21 mouse cellular contexts compared by ENCODE assay signal in genomic region chr6:142458010-142458409, GRCm38 (mm10). TPM values are rescaled to one million over a fixed set of nuclear protein-coding genes. Genes with fewer than 3 reads are reported as not detected.
A peak's percentile ranks its signal among the peaks of the same experiment; 100 is the strongest.
DNase-seq lines count a peak whose midpoint lies in the region; ATAC-seq and TF ChIP-seq lines count a peak whose summit lies in the region.
"Had no signal": no experiment of that assay in that cellular context is flagged by ENCODE, and none has a peak within 500 bp of the region (broad histone marks: within the 10 kb centered on the region; RNA-seq: fewer than 3 reads in every experiment).

No protein-coding gene starts in this region.

- no peaks in the 10 kb centered on the region for H3K4me1 ChIP-seq in stomach, embryonic 15.5 days
- 0 out of 2 replicates have a peak, but pooled peaks cover 2% of the 10 kb centered on the region for H3K4me1 ChIP-seq in stomach, postnatal 0 days (replicated peaks; ENCODE audit: control insufficient read depth, insufficient read depth)
- H3K4me1 ChIP-seq in hindbrain, embryonic 14.5 days (replicated peaks; ENCODE audit: control insufficient read depth, insufficient read depth, low read length), result no peaks in the 10 kb centered on the region; the same call in 1 of the 2 replicates
- H3K4me1 ChIP-seq in midbrain, embryonic 16.5 days (ENCODE audit: control insufficient read depth, insufficient read depth, low read length), result peaks cover 11% of the 10 kb centered on the region
- H3K4me1 ChIP-seq: embryonic facial prominence, embryonic 13.5 days; limb, embryonic 15.5 days had no signal

- H3K27me3 ChIP-seq in stomach, embryonic 15.5 days (replicated peaks), result no peaks in the 10 kb centered on the region
- H3K27me3 ChIP-seq in stomach, postnatal 0 days (ENCODE audit: control insufficient read depth, insufficient read depth, low read length), result no peaks in the 10 kb centered on the region
- H3K27me3 ChIP-seq in hindbrain, embryonic 14.5 days (ENCODE audit: control insufficient read depth, insufficient read depth, low read length), result no peaks in the 10 kb centered on the region
- no peaks in the 10 kb centered on the region for H3K27me3 ChIP-seq in midbrain, embryonic 16.5 days (ENCODE audit: control insufficient read depth, insufficient read depth, low read depth, low read length)
- H3K27me3 ChIP-seq: embryonic facial prominence, embryonic 13.5 days; limb, embryonic 15.5 days had no signal

- H3K9ac ChIP-seq in stomach, embryonic 15.5 days, result no peak overlapping the region
- H3K9ac ChIP-seq in stomach, postnatal 0 days (ENCODE audit: low read length), result no peak overlapping the region
- no peak overlapping the region for H3K9ac ChIP-seq in hindbrain, embryonic 14.5 days
- H3K9ac ChIP-seq in midbrain, embryonic 16.5 days (ENCODE audit: low read depth, low read length), result no peak overlapping the region
- H3K9ac ChIP-seq: embryonic facial prominence, embryonic 13.5 days; limb, embryonic 15.5 days had no signal

- H3K27ac ChIP-seq in stomach, embryonic 15.5 days, result no peak overlapping the region
- no peak overlapping the region for H3K27ac ChIP-seq in stomach, postnatal 0 days (replicated peaks)
- H3K27ac ChIP-seq in hindbrain, embryonic 14.5 days, result no peak overlapping the region
- no peak overlapping the region for H3K27ac ChIP-seq in midbrain, embryonic 16.5 days (ENCODE audit: low read length)
- H3K27ac ChIP-seq: embryonic facial prominence, embryonic 13.5 days; limb, embryonic 15.5 days had no signal

- ATAC-seq in stomach, embryonic 15.5 days (ENCODE audit: insufficient read depth, low FRiP score, low read depth), result no peak
- no peak for ATAC-seq in stomach, postnatal 0 days (ENCODE audit: low FRiP score, low TSS enrichment)
- peak; percentile 58; the same call in 1 of the 2 replicates for ATAC-seq in hindbrain, embryonic 14.5 days (ENCODE audit: low FRiP score)
- ATAC-seq in midbrain, embryonic 16.5 days, result peak; percentile 75
- ATAC-seq: activated CD4-positive, CD25-positive, alpha-beta regulatory T cell, adult 4 months; forebrain, embryonic 14.5 days had no signal

- H3K36me3 ChIP-seq in stomach, embryonic 15.5 days, result no peaks in the 10 kb centered on the region
- H3K36me3 ChIP-seq in stomach, postnatal 0 days (ENCODE audit: control insufficient read depth, insufficient read depth, low read length), result no peaks in the 10 kb centered on the region
- H3K36me3 ChIP-seq in hindbrain, embryonic 14.5 days (replicated peaks; ENCODE audit: control insufficient read depth, insufficient read depth), result no peaks in the 10 kb centered on the region
- no peaks in the 10 kb centered on the region for H3K36me3 ChIP-seq in midbrain, embryonic 16.5 days (ENCODE audit: control insufficient read depth, insufficient read depth, low read length)
- H3K36me3 ChIP-seq: embryonic facial prominence, embryonic 13.5 days; limb, embryonic 15.5 days had no signal

- 0 out of 2 replicates have a peak overlapping the region, but pooled peaks have one; percentile 3 for H3K4me2 ChIP-seq in stomach, embryonic 15.5 days
- H3K4me2 ChIP-seq in stomach, postnatal 0 days (replicated peaks; ENCODE audit: low read depth), result no peak overlapping the region
- H3K4me2 ChIP-seq in hindbrain, embryonic 14.5 days (replicated peaks), result no peak overlapping the region
- peak overlapping the region; percentile 21; the same call in 1 of the 2 replicates for H3K4me2 ChIP-seq in midbrain, embryonic 16.5 days (ENCODE audit: low read length)
- H3K4me2 ChIP-seq: embryonic facial prominence, embryonic 13.5 days; heart, embryonic 11.5 days; limb, embryonic 15.5 days had no signal

- no peaks in the 10 kb centered on the region for H3K9me3 ChIP-seq in stomach, embryonic 15.5 days
- H3K9me3 ChIP-seq in stomach, postnatal 0 days (ENCODE audit: control insufficient read depth, low read length), result no peaks in the 10 kb centered on the region
- no peaks in the 10 kb centered on the region for H3K9me3 ChIP-seq in hindbrain, embryonic 14.5 days (ENCODE audit: control insufficient read depth, low read length)
- H3K9me3 ChIP-seq in midbrain, embryonic 16.5 days (replicated peaks; ENCODE audit: control insufficient read depth, low read length, poor library complexity, severe bottlenecking), result no peaks in the 10 kb centered on the region
- H3K9me3 ChIP-seq: embryonic facial prominence, embryonic 13.5 days; limb, embryonic 15.5 days had no signal

- H3K4me3 ChIP-seq in stomach, embryonic 15.5 days (replicated peaks), result no peak overlapping the region
- no peak overlapping the region for H3K4me3 ChIP-seq in stomach, postnatal 0 days (ENCODE audit: low read depth, low read length)
- H3K4me3 ChIP-seq in hindbrain, embryonic 14.5 days (replicated peaks; ENCODE audit: low read length), result no peak overlapping the region
- H3K4me3 ChIP-seq in midbrain, embryonic 16.5 days (ENCODE audit: low read depth, low read length), result no peak overlapping the region
- H3K4me3 ChIP-seq: embryonic facial prominence, embryonic 13.5 days; limb, embryonic 15.5 days had no signal

- TF ChIP-seq EP300 in stomach, postnatal 0 days (optimal IDR thresholded peaks at IDR 0.05), result no peak

- intact Hi-C loops in left cerebral cortex, postnatal 4 days (cut with DNase I), result no loop called here

- no peak for TF ChIP-seq CTCF in stomach, postnatal 0 days (IDR thresholded peaks at IDR 0.05; ENCODE audit: low read depth)

- DNase-seq in stomach, postnatal 0 days (ENCODE audit: low spot score), result no peak
- no peak for DNase-seq in hindbrain, embryonic 14.5 days (ENCODE audit: low spot score)
- no peak for DNase-seq in adrenal gland, postnatal 14 days
- no peak for DNase-seq in spleen, postnatal 14 days (ENCODE audit: low spot score in 2 of 2)
- DNase-seq in left cerebral cortex, postnatal 4 days, result no peak
- DNase-seq in heart, adult 8-10 months (ENCODE audit: low spot score), result no peak
- DNase-seq: cerebellum, adult 8-10 months; heart, postnatal 36 days; kidney, adult 8-10 months; kidney, postnatal 4 days; lung, adult 2 months; thymus, adult 18-20 months had no signal

- 27% methylated on average over 7 of the region's 7 CpGs for WGBS in stomach, embryonic 15.5 days
- 26% methylated on average over 7 of the region's 7 CpGs for WGBS in stomach, postnatal 0 days
- 33% methylated on average over 7 of the region's 7 CpGs for WGBS in hindbrain, embryonic 14.5 days
- WGBS in midbrain, embryonic 16.5 days, result 21% methylated on average over 7 of the region's 7 CpGs

RNA-seq across cellular contexts. Expression of gene Gys2, which starts 14.9 kb away (rescaled TPM):
- 1.6 and 4.4 TPM in 2 replicates for polyA plus RNA-seq in stomach, embryonic 15.5 days (2015; fragmentation: Nextera tagmentation; extraction: Ambion mirVana)
- polyA plus RNA-seq in stomach, postnatal 0 days (2015; fragmentation: Nextera tagmentation; extraction: Ambion mirVana), result 0.07 and 0.58 TPM in 2 replicates
- polyA plus RNA-seq in hindbrain, embryonic 14.5 days (2014; fragmentation: Nextera tagmentation; extraction: Ambion mirVana), result 0.07 TPM in 1 of 2 replicates, not detected in the other
- 0.09 TPM in 1 of 2 replicates, not detected in the other for polyA plus RNA-seq in midbrain, embryonic 16.5 days (2015; fragmentation: Nextera tagmentation; extraction: Ambion mirVana)
- 4.3 and 15.7 TPM in 2 replicates for total RNA-seq in adrenal gland, postnatal 14 days (2021)
- total RNA-seq in left cerebral cortex, postnatal 4 days (2021), result not detected
- total RNA-seq in heart, adult 8-10 months (2022), result not detected
- total RNA-seq: MEL had no signal
- polyA plus RNA-seq: activated CD4-positive, CD25-positive, alpha-beta regulatory T cell, adult 4 months; embryonic facial prominence, embryonic 13.5 days; forebrain, embryonic 14.5 days; limb, embryonic 15.5 days had no signal

RNA-seq across cellular contexts. Expression of gene Spx, which starts 44.8 kb away (rescaled TPM):
- 0.36 and 0.45 TPM in 2 replicates for polyA plus RNA-seq in stomach, embryonic 15.5 days (2015; fragmentation: Nextera tagmentation; extraction: Ambion mirVana)
- polyA plus RNA-seq in stomach, postnatal 0 days (2015; fragmentation: Nextera tagmentation; extraction: Ambion mirVana), result 0.49 and 0.64 TPM in 2 replicates
- 1.7 and 3.2 TPM in 2 replicates for polyA plus RNA-seq in hindbrain, embryonic 14.5 days (2014; fragmentation: Nextera tagmentation; extraction: Ambion mirVana)
- 8.1 and 9.0 TPM in 2 replicates for polyA plus RNA-seq in midbrain, embryonic 16.5 days (2015; fragmentation: Nextera tagmentation; extraction: Ambion mirVana)
- total RNA-seq in adrenal gland, postnatal 14 days (2021), result 1.2 TPM in 1 of 2 replicates, not detected in the other
- total RNA-seq in left cerebral cortex, postnatal 4 days (2021), result 1 to 10 TPM in 1 of 2 experiments, under 1 TPM in 1; 0.94 to 2.3 TPM
- not detected for total RNA-seq in heart, adult 8-10 months (2022)
- total RNA-seq: gastrocnemius, adult 8-10 months; heart, postnatal 36 days had no signal

RNA-seq across cellular contexts. Expression of gene Ldhb, which starts 49.7 kb away (rescaled TPM):
- polyA plus RNA-seq in stomach, embryonic 15.5 days (2015; fragmentation: Nextera tagmentation; extraction: Ambion mirVana), result 138 and 149 TPM in 2 replicates
- 151 and 174 TPM in 2 replicates for polyA plus RNA-seq in stomach, postnatal 0 days (2015; fragmentation: Nextera tagmentation; extraction: Ambion mirVana)
- polyA plus RNA-seq in hindbrain, embryonic 14.5 days (2014; fragmentation: Nextera tagmentation; extraction: Ambion mirVana), result 483 and 499 TPM in 2 replicates
- polyA plus RNA-seq in midbrain, embryonic 16.5 days (2015; fragmentation: Nextera tagmentation; extraction: Ambion mirVana), result 407 and 436 TPM in 2 replicates
- total RNA-seq in adrenal gland, postnatal 14 days (2021), result 446 and 476 TPM in 2 replicates
- total RNA-seq in left cerebral cortex, postnatal 4 days (2021), result 100 to 1,000 TPM; 205 to 218 TPM
- 1,000 to 10,000 TPM; 3,276 to 3,540 (median 3,455) TPM for total RNA-seq in heart, adult 8-10 months (2022)
- total RNA-seq: MEL had no signal

Comparison
In these comparisons a context has a peak if more than half of its experiments do, and no peak if none do; other contexts are left out.
1. H3K4me2 ChIP-seq: peak in stomach, embryonic 15.5 days (single experiment) and midbrain, embryonic 16.5 days (single experiment); none in stomach, postnatal 0 days (single experiment) and hindbrain, embryonic 14.5 days (single experiment).
2. ATAC-seq: peak in hindbrain, embryonic 14.5 days (single experiment) and midbrain, embryonic 16.5 days (single experiment); none in stomach, embryonic 15.5 days (single experiment) and stomach, postnatal 0 days (single experiment).